Mouse (Mus musculus): ENCODE measurements around the gene Gm43191. TPM values are rescaled to one million over a fixed set of nuclear protein-coding genes. Genes with fewer than 3 reads are reported as not detected.
"Not testable (repeated sequence)": the region's sequence is repeated elsewhere in the genome, so short reads cannot be mapped to it uniquely, and the experiment has no call there.

Gm43191 gene
- polyA plus RNA-seq, 1 experiment from 2014 or later: not detected

GRCm38 (mm10) chr3:116705637-116706204, 24.7 kb upstream of the Gm43191 start:
- no peak overlapping the region for H3K4me3 ChIP-seq (replicated peaks)
- H3K4me2 ChIP-seq: no peak overlapping the region
- H3K9me3 ChIP-seq (replicated peaks): no peaks in the 10 kb centered on the region
- H3K36me3 ChIP-seq (replicated peaks): peaks cover 22% of the 10 kb centered on the region; the same call in 1 of the 2 replicates
- 77% methylated on average over 1 of the region's 1 CpGs for WGBS (ENCODE audit: insufficient replicate concordance)
- ATAC-seq (ENCODE audit: insufficient read depth): peak; percentile 63
- H3K27me3 ChIP-seq: no peaks in the 10 kb centered on the region
- H3K27ac ChIP-seq (replicated peaks): peak overlapping the region; percentile 2; the same call in 1 of the 2 replicates
- H3K9ac ChIP-seq: no peak overlapping the region
- H3K4me1 ChIP-seq (replicated peaks): peaks cover 29% of the 10 kb centered on the region

GRCm38 (mm10) chr3:116703835-116704234, 22.8 kb upstream of the Gm43191 start:
- peaks cover 25% of the 10 kb centered on the region; the same call in 1 of the 2 replicates for H3K36me3 ChIP-seq (replicated peaks)

GRCm38 (mm10) chr3:116702647-116703272, 21.7 kb upstream of the Gm43191 start:
- Histone ChIP-seq H3K36me3 (replicated peaks) (peaks cover 25% of the 10 kb centered on the region; the same call in 1 of the 2 replicates), H3K9me3 (replicated peaks) (no peaks in the 10 kb centered on the region), H3K4me1 (replicated peaks) (peaks cover 20% of the 10 kb centered on the region), H3K9ac (no peak overlapping the region), H3K4me2 (no peak overlapping the region), H3K27me3 (no peaks in the 10 kb centered on the region), H3K27ac (replicated peaks) (no peak overlapping the region), H3K4me3 (replicated peaks) (no peak overlapping the region)
- WGBS (ENCODE audit: insufficient replicate concordance): 64% methylated on average over 1 of the region's 1 CpGs
- ATAC-seq (ENCODE audit: insufficient read depth): no peak

More at GRCm38 (mm10) chr3:116703835-116704234, 22.8 kb upstream of the Gm43191 start:
- Histone ChIP-seq H3K9me3 (replicated peaks) (no peaks in the 10 kb centered on the region), H3K27ac (replicated peaks) (no peak overlapping the region), H3K4me1 (replicated peaks) (peaks cover 20% of the 10 kb centered on the region), H3K9ac (no peak overlapping the region), H3K4me3 (replicated peaks) (no peak overlapping the region), H3K4me2 (no peak overlapping the region), H3K27me3 (no peaks in the 10 kb centered on the region)
- 78% methylated on average over 5 of the region's 5 CpGs for WGBS (ENCODE audit: insufficient replicate concordance)
- ATAC-seq (ENCODE audit: insufficient read depth): no peak

DNA sequence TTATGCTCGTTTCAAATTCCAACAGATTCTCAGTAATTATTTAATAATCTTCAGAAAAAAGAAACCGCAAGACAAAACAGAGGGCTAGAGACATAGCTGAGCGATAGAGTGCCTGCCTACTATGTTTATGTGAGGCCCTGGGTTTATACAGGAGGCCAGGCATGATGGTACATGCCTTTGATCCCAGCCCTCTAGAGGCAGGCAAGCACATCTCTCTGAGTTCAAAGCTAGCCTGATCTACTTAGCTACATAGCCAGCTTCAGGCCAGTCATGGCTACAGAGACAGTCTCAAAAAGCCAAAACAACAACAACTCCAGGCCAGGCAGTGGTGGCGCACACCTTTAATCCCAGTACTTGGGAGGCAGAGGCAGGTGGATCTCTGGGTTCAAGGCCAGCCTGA, 20.5 kb upstream of the Gm43191 start:
- peaks cover 19% of the 10 kb centered on the region; the same call in 1 of the 2 replicates for H3K36me3 ChIP-seq (replicated peaks)
- 86% methylated on average over 4 of the region's 4 CpGs for WGBS (ENCODE audit: insufficient replicate concordance)
- no peak overlapping the region for H3K4me2 ChIP-seq
- no peak overlapping the region for H3K9ac ChIP-seq
- 0 out of 2 replicates have a peak overlapping the region, but pooled peaks have one; percentile 29 for H3K27ac ChIP-seq (replicated peaks)
- H3K4me1 ChIP-seq (replicated peaks): peaks cover 23% of the 10 kb centered on the region
- H3K27me3 ChIP-seq: no peaks in the 10 kb centered on the region
- no peak overlapping the region for H3K4me3 ChIP-seq (replicated peaks)
- ATAC-seq (ENCODE audit: insufficient read depth): no peak
- H3K9me3 ChIP-seq (replicated peaks): no peaks in the 10 kb centered on the region

- Histone ChIP-seq H3K27me3 (no peaks in the 10 kb centered on the region), H3K9ac (no peak overlapping the region), H3K36me3 (replicated peaks) (peaks cover 7% of the 10 kb centered on the region; the same call in 1 of the 2 replicates), H3K4me2 (no peak overlapping the region), H3K4me1 (replicated peaks) (peaks cover 30% of the 10 kb centered on the region), H3K9me3 (replicated peaks) (no peaks in the 10 kb centered on the region), H3K27ac (replicated peaks) (no peak overlapping the region; the same call in 1 of the 2 replicates), H3K4me3 (replicated peaks) (no peak overlapping the region)
- ATAC-seq (ENCODE audit: insufficient read depth): no peak
- WGBS (ENCODE audit: insufficient replicate concordance): 61% methylated on average over 2 of the region's 2 CpGs
Observed at GRCm38 (mm10) chr3:116698786-116699185, 17.7 kb upstream of the Gm43191 start.

- H3K27ac ChIP-seq (replicated peaks): peak overlapping the region; percentile 95
- no peak for ATAC-seq (ENCODE audit: insufficient read depth)
- H3K9me3 ChIP-seq (replicated peaks): no peaks in the 10 kb centered on the region
- H3K4me1 ChIP-seq (replicated peaks): peaks cover 37% of the 10 kb centered on the region
- peak overlapping the region; percentile 63 for H3K4me2 ChIP-seq
- no peak overlapping the region for H3K9ac ChIP-seq
- WGBS (ENCODE audit: insufficient replicate concordance): 60% methylated on average over 2 of the region's 2 CpGs
- peaks cover 9% of the 10 kb centered on the region for H3K36me3 ChIP-seq (replicated peaks)
- no peaks in the 10 kb centered on the region for H3K27me3 ChIP-seq
- no peak overlapping the region for H3K4me3 ChIP-seq (replicated peaks)
Observed at GRCm38 (mm10) chr3:116695666-116695985, 14.6 kb upstream of the Gm43191 start.

- Histone ChIP-seq H3K9me3 (replicated peaks) (no peaks in the 10 kb centered on the region), H3K36me3 (replicated peaks) (peaks cover 9% of the 10 kb centered on the region), H3K9ac (peak overlapping the region; percentile 50), H3K4me1 (replicated peaks) (peaks cover 37% of the 10 kb centered on the region), H3K27me3 (no peaks in the 10 kb centered on the region), H3K4me3 (replicated peaks) (peak overlapping the region; percentile 20), H3K4me2 (peak overlapping the region; percentile 63), H3K27ac (replicated peaks) (peak overlapping the region; percentile 95)
- ATAC-seq (ENCODE audit: insufficient read depth): peak; percentile 77
- 41% methylated on average over 8 of the region's 8 CpGs for WGBS (ENCODE audit: insufficient replicate concordance)
Observed at GRCm38 (mm10) chr3:116694955-116695665, 14.1 kb upstream of the Gm43191 start.

GRCm38 (mm10) chr3:116694312-116694711, 13.3 kb upstream of the Gm43191 start:
- peak overlapping the region; percentile 20 for H3K4me3 ChIP-seq (replicated peaks)
- peak overlapping the region; percentile 63 for H3K4me2 ChIP-seq
- H3K36me3 ChIP-seq (replicated peaks): peaks cover 6% of the 10 kb centered on the region
- H3K27me3 ChIP-seq: no peaks in the 10 kb centered on the region
- ATAC-seq (ENCODE audit: insufficient read depth): peak; percentile 88
- WGBS (ENCODE audit: insufficient replicate concordance): 30% methylated on average over 3 of the region's 3 CpGs
- H3K9me3 ChIP-seq (replicated peaks): no peaks in the 10 kb centered on the region
- peak overlapping the region; percentile 50; the same call in 1 of the 2 replicates for H3K9ac ChIP-seq
- peaks cover 34% of the 10 kb centered on the region for H3K4me1 ChIP-seq (replicated peaks)
- peak overlapping the region; percentile 95 for H3K27ac ChIP-seq (replicated peaks)

DNA sequence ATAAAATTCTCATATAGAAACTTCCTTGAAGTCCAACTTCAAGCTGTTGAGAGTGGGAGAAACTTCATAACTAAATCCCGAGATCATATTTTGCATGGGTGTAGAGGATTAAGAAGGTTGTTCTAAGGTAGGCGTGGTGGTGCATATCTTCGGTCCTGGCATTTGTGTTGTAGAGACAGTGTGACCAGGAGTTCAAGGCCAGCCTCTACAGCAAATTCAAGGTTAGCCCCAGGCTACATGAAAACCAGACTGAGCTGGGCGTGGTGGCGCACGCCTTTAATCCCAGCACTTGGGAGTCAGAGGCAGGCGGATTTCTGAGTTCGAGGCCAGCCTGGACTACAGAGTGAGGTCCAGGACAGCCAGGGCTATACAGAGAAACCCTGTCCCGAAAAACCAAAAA, 16.8 kb downstream of the Gm43191 start:
- H3K9ac ChIP-seq; H3K27ac ChIP-seq (replicated peaks); H3K27me3 ChIP-seq; ATAC-seq (ENCODE audit: insufficient read depth); H3K9me3 ChIP-seq (replicated peaks); H3K4me3 ChIP-seq (replicated peaks); H3K36me3 ChIP-seq (replicated peaks); H3K4me2 ChIP-seq: not testable (repeated sequence)
- H3K4me1 ChIP-seq (replicated peaks): peaks cover 30% of the 10 kb centered on the region
- 82% methylated on average over 9 of the region's 9 CpGs for WGBS (ENCODE audit: insufficient replicate concordance)

- ATAC-seq (ENCODE audit: insufficient read depth): peak; percentile 96
- WGBS (ENCODE audit: insufficient replicate concordance): under 1% methylated on average over 39 of the region's 39 CpGs
- Histone ChIP-seq H3K9me3 (replicated peaks) (no peaks in the 10 kb centered on the region), H3K4me2 (peak within 1 kb of the TSS; percentile 84), H3K27ac (replicated peaks) (peak within 1 kb of the TSS; percentile 93), H3K27me3 (no peaks in the 10 kb centered on the region), H3K36me3 (replicated peaks) (no peaks in the 10 kb centered on the region), H3K9ac (peak within 1 kb of the TSS; percentile 92), H3K4me1 (replicated peaks) (peaks cover 42% of the 10 kb centered on the region), H3K4me3 (replicated peaks) (peak within 1 kb of the TSS; percentile 100)
Observed at GRCm38 (mm10) chr3:116662463-116662863, 18.6 kb downstream of the Gm43191 start, which contains the start of gene Mfsd14a. Gene Mfsd14a, minus strand, starts transcription at chr3:116662677.

DNA sequence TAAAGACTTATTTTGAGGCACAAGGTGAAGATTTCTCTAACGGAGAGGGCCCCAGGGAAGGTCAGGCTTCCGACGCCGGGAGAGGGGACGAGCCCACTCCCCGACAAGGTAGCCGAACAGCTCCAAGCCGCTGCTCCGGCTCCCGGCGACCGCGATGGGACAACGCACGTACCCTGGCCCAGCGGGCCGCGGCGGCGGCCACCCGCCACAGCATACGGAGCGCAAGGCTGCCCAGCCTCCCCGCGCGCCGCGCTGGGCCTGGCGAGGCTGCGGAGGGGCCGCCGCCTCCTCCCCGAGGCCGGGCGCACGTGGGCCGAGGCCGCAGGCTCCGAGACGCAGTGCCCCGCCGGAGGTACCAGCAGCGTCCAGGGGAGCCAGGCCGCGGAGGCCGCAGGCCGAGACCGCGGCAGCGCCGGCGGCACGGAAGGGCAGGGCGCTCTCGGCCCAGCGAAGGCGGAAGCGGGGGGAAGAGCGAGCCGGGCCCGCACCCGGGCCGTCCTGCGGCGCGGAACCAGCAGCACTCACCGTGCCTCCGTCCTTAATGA, 19.1 kb downstream of the Gm43191 start:
- peak; percentile 80 for ATAC-seq (ENCODE audit: insufficient read depth)
- H3K4me2 ChIP-seq: peak overlapping the region; percentile 84
- H3K27me3 ChIP-seq: no peaks in the 10 kb centered on the region
- peak overlapping the region; percentile 100 for H3K4me3 ChIP-seq (replicated peaks)
- H3K9ac ChIP-seq: peak overlapping the region; percentile 92
- WGBS (ENCODE audit: insufficient replicate concordance): under 1% methylated on average over 66 of the region's 68 CpGs
- H3K9me3 ChIP-seq (replicated peaks): no peaks in the 10 kb centered on the region
- H3K36me3 ChIP-seq (replicated peaks): no peaks in the 10 kb centered on the region
- H3K4me1 ChIP-seq (replicated peaks): peaks cover 47% of the 10 kb centered on the region
- H3K27ac ChIP-seq (replicated peaks): peak overlapping the region; percentile 93
